Mouse (Mus musculus): Measurements from ENCODE around the gene Slc24a3. TPM values are rescaled to one million over a fixed set of nuclear protein-coding genes. Genes with fewer than 3 reads are reported as not detected.

The Slc24a3 gene
- polyA plus RNA-seq, 1 experiment, result 11.8 TPM

DNA sequence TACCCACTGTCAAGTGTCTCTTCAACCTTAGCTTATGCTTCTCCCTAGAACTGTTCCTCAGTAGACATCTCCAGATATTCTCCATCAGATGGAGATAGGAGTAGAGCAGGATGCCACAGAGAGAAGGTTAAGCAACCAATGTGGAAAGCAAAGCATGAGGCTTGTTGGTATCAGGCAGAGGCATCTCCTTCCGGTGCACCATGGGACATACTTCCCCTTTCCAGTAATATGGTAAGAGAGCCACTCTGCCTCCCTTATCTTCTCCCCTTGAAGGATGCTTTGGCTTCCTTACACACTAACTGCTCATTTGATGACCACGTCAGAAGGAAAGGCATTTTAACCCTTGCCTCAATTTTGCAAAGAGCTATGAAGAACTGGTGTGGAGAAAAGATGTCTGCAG lies 21.3 kb downstream of the Slc24a3 start:
- no peak for TF ChIP-seq POLR2A (IDR thresholded peaks at IDR 0.05; ENCODE audit: borderline replicate concordance, extremely low read depth, low read depth, low read length)
- no peak for TF ChIP-seq CTCF (IDR thresholded peaks at IDR 0.05; ENCODE audit: insufficient read depth, low read length)
- no peaks in the 10 kb centered on the region for H3K4me1 ChIP-seq (ENCODE audit: control insufficient read depth, insufficient read depth, low read length)
- H3K4me3 ChIP-seq (replicated peaks; ENCODE audit: extremely low read depth, low read depth, low read length), result no peak overlapping the region
- DNase-seq, result no peak
- WGBS, result 54% methylated on average over 2 of the region's 2 CpGs

DNA sequence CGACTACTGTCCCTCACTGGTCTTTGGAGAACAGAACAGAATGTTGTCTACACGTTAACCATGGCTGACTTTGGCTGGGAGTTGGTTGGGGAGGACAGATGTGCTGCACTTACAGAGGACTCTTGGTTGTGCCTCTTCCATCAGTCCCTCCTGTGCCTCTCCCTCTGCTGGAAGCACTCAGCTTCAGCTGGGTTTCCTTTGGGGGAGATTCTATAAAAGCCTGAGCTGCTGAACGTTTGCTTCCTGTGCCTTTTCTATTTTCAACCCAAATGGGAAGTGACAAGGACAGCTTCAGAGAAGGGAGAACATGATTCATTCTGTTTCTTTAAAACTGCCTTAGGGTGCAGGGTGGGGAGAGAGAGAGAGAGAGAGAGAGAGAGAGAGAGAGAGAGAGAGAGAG lies 28.5 kb downstream of the Slc24a3 start:
- Histone ChIP-seq H3K4me3 (replicated peaks; ENCODE audit: extremely low read depth, low read depth, low read length) (no peak overlapping the region), H3K4me1 (ENCODE audit: control insufficient read depth, insufficient read depth, low read length) (no peaks in the 10 kb centered on the region)
- TF ChIP-seq POLR2A (IDR thresholded peaks at IDR 0.05; ENCODE audit: borderline replicate concordance, extremely low read depth, low read depth, low read length) (no peak), CTCF (IDR thresholded peaks at IDR 0.05; ENCODE audit: insufficient read depth, low read length) (no peak)
- no peak for DNase-seq
- WGBS, result 61% methylated on average over 3 of the region's 3 CpGs

DNA sequence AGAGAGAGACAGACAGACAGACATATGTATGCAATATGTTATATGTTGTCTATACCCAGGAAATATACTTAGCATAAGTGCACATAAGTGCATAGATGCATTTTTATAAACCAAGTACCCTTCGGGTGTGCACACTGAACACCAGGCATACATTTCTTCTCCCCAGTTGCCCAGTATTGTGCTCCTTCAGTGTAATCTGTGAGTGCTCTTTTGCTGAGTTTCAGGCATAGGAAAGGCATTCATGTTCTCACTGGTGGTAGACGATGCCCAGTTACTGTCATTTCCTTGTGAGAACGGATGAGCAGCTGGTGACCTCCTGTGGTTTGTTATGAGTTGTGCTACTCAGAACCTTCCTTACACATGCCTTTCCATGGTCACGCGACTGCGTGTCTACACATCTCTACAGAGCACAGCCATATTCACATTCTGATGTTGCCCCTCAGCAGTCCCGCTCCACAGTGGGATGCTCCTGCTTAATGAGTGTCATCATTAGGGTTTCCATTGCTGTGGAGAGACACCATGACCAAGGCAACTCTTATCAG lies 29.0 kb downstream of the Slc24a3 start:
- Histone ChIP-seq H3K4me1 (ENCODE audit: control insufficient read depth, insufficient read depth, low read length) (no peaks in the 10 kb centered on the region), H3K4me3 (replicated peaks; ENCODE audit: extremely low read depth, low read depth, low read length) (no peak overlapping the region)
- no peak for TF ChIP-seq POLR2A (IDR thresholded peaks at IDR 0.05; ENCODE audit: borderline replicate concordance, extremely low read depth, low read depth, low read length)
- TF ChIP-seq CTCF (IDR thresholded peaks at IDR 0.05; ENCODE audit: insufficient read depth, low read length), result no peak
- no peak for DNase-seq
- WGBS, result 72% methylated on average over 7 of the region's 7 CpGs

DNA sequence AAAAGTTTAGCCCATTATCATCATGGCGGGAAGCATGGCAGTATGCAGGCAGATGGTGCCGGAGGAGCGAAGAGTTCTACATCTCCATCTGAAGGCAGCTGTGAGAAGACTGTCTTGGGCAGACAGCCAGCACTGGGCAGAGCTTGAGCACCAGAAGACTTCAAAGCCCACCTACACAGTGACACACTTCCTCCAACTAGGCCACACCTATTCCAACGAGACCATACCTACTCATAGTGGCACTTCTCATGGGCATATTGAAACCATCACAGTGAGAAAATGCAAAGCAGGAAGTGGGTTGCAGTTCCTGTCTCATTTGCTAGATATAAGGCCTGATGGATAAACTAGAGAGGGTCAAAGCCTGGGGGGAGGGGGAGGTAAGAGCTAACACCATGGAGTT lies 29.5 kb downstream of the Slc24a3 start:
- Histone ChIP-seq H3K4me3 (replicated peaks; ENCODE audit: extremely low read depth, low read depth, low read length) (no peak overlapping the region), H3K4me1 (ENCODE audit: control insufficient read depth, insufficient read depth, low read length) (no peaks in the 10 kb centered on the region)
- DNase-seq, result no peak
- 72% methylated on average over 4 of the region's 4 CpGs for WGBS
- no peak for TF ChIP-seq POLR2A (IDR thresholded peaks at IDR 0.05; ENCODE audit: borderline replicate concordance, extremely low read depth, low read depth, low read length)
- TF ChIP-seq CTCF (IDR thresholded peaks at IDR 0.05; ENCODE audit: insufficient read depth, low read length), result no peak

DNA sequence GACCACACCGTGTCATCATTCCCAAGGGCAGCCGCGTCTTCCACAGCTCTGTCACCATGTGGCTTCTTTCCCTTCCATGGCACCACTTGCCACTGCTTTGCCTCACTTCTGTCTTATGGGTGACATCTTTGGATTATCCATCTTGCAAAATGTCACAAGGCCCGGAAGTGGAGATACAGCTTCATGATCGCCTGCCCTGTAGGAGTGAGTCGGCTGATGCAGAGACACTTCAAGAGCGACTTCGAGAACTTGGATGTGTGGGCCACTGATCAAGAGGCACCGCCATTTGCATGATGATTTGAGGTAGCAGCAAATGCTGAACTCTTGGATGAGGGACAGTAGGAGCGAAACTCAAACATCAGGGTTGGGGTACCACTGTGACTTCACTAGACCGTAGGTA lies 46.0 kb downstream of the Slc24a3 start:
- H3K4me3 ChIP-seq (replicated peaks; ENCODE audit: extremely low read depth, low read depth, low read length), result no peak overlapping the region
- no peak for TF ChIP-seq POLR2A (IDR thresholded peaks at IDR 0.05; ENCODE audit: borderline replicate concordance, extremely low read depth, low read depth, low read length)
- 95% methylated on average over 11 of the region's 11 CpGs for WGBS
- DNase-seq, result no peak
- no peaks in the 10 kb centered on the region for H3K4me1 ChIP-seq (ENCODE audit: control insufficient read depth, insufficient read depth, low read length)

DNA sequence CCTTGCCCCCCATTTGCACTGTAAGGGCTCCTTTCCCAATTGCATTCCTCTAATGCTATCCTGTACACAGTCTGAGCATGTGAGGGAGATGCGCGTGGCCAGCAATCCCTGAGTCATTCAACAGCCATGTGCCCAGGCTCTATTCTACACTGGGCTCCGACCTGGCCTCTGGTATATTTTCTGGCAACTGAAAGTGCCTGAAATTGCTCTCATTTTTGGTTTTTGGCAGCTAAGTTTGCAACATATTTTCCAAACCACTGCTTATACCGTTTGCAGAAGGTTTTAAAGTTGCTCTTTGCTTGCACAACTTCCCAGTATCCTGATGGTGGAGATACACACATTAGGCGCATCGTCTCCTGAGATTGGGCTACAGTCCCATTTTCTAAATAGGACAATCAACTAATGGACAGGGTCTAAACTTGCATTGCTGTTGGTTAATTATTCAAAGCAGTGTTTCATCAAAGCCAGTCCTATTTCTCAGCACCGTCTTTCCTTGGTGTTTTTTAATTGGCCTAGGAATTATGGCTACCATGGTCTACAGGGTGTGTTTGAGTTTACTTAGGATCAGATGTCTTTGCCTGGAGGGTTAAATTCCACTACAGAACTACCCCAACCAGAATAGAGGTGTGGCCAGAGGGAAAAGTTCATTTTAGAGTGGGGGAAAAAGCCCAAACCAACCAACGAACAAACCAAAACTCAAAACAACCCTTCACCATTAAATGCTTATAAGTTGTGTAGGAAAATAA lies 46.7 kb downstream of the Slc24a3 start:
- no peak for DNase-seq
- WGBS, result 80% methylated on average over 8 of the region's 8 CpGs
- H3K4me1 ChIP-seq (ENCODE audit: control insufficient read depth, insufficient read depth, low read length), result no peaks in the 10 kb centered on the region
- H3K4me3 ChIP-seq (replicated peaks; ENCODE audit: extremely low read depth, low read depth, low read length), result no peak overlapping the region
- TF ChIP-seq CTCF (IDR thresholded peaks at IDR 0.05; ENCODE audit: insufficient read depth, low read length) (no peak), POLR2A (IDR thresholded peaks at IDR 0.05; ENCODE audit: borderline replicate concordance, extremely low read depth, low read depth, low read length) (no peak)

DNA sequence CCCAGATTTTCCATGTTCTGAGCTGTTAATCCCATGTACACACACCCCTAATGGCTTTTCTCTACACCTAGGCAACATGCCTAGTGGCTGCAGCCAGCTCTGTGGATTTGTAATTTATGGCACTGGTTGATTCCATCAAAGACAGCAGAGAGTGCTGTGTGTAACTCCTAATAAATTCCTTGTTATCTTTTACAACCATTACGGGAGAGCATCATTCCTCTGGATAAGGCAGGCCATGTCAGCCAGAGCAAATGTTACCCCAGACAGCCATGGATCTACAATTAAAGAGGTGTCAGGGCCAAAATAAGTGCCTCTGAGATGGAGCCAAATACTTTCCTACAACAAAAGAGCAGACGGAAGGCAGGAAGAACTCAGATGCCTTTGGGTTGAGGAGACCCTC lies 49.0 kb downstream of the Slc24a3 start:
- no peaks in the 10 kb centered on the region for H3K4me1 ChIP-seq (ENCODE audit: control insufficient read depth, insufficient read depth, low read length)
- H3K4me3 ChIP-seq (replicated peaks; ENCODE audit: extremely low read depth, low read depth, low read length), result no peak overlapping the region
- TF ChIP-seq CTCF (IDR thresholded peaks at IDR 0.05; ENCODE audit: insufficient read depth, low read length) (no peak), POLR2A (IDR thresholded peaks at IDR 0.05; ENCODE audit: borderline replicate concordance, extremely low read depth, low read depth, low read length) (no peak)
- DNase-seq, result no peak
- 65% methylated on average over 2 of the region's 2 CpGs for WGBS

DNA sequence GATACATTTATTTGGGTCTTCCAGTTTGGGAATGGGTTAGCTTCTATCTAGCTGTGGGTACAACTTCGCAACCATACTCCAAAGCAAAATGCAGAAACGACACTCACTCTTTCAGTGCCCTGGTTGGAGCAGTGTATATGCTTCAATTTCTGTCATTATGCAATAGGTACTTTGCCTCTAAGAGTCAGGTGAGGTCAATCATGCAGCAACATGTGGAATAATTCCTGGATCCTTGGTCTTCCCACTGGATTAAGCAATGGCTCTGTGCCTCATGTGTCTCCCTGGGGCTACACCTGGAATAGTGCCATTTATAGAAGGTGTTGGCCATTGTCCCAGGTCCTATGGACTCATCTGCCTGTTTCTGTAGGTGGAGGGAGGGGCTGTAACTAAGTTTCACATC lies 49.9 kb downstream of the Slc24a3 start:
- 94% methylated on average over 2 of the region's 2 CpGs for WGBS
- H3K4me1 ChIP-seq (ENCODE audit: control insufficient read depth, insufficient read depth, low read length), result no peaks in the 10 kb centered on the region
- no peak for DNase-seq
- TF ChIP-seq CTCF (IDR thresholded peaks at IDR 0.05; ENCODE audit: insufficient read depth, low read length), result no peak
- TF ChIP-seq POLR2A (IDR thresholded peaks at IDR 0.05; ENCODE audit: borderline replicate concordance, extremely low read depth, low read depth, low read length), result no peak
- H3K4me3 ChIP-seq (replicated peaks; ENCODE audit: extremely low read depth, low read depth, low read length), result no peak overlapping the region

DNA sequence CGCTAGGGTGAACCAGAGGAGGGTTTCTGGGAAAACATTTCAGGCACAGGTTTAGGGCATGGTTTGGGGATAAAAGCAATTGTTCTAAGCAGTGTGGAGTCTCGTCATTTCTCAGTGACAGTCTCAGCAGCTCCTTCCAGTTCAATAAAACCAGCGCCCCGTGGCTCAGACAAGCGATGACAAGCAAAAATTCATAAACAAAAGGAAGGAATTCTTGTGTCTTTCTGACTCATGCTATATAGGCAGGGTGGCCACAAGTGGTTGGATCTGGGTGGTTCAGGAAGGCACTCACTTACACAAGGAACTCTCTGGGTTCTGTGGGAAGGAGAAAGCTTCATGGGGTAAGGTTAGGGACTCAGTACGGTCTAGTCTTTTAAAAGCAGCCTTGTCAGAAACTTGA lies 51.7 kb downstream of the Slc24a3 start:
- TF ChIP-seq POLR2A (IDR thresholded peaks at IDR 0.05; ENCODE audit: borderline replicate concordance, extremely low read depth, low read depth, low read length) (no peak), CTCF (IDR thresholded peaks at IDR 0.05; ENCODE audit: insufficient read depth, low read length) (no peak)
- Histone ChIP-seq H3K4me1 (ENCODE audit: control insufficient read depth, insufficient read depth, low read length) (no peaks in the 10 kb centered on the region), H3K4me3 (replicated peaks; ENCODE audit: extremely low read depth, low read depth, low read length) (no peak overlapping the region)
- 71% methylated on average over 6 of the region's 6 CpGs for WGBS
- no peak for DNase-seq

DNA sequence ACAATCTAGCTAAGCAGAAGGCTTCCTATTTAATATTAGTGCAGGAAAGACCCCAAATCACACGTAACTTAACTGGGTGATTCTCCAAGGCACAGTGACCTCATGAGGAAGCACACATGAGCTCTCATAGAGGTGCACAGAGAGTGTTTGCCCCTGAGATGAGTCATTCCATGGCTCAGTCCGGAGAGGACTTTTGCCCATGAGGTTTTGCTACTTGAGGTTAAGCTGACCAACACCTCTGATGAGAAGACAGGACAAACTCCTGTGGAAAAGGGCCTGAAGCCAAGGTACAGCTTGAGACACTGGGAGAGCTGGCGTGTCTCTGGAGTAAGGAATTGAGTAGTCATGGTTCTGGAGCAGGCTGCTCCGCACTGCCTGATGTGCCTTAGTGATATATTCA lies 56.1 kb downstream of the Slc24a3 start:
- DNase-seq, result no peak
- Histone ChIP-seq H3K4me3 (replicated peaks; ENCODE audit: extremely low read depth, low read depth, low read length) (no peak overlapping the region), H3K4me1 (ENCODE audit: control insufficient read depth, insufficient read depth, low read length) (0 out of 2 replicates have a peak, but pooled peaks cover 5% of the 10 kb centered on the region)
- 84% methylated on average over 4 of the region's 4 CpGs for WGBS
- TF ChIP-seq CTCF (IDR thresholded peaks at IDR 0.05; ENCODE audit: insufficient read depth, low read length) (no peak), POLR2A (IDR thresholded peaks at IDR 0.05; ENCODE audit: borderline replicate concordance, extremely low read depth, low read depth, low read length) (no peak)
